Mouse (Mus musculus): ENCODE data around the gene Gm10309. TPM values are rescaled to one million over a fixed set of nuclear protein-coding genes. Genes with fewer than 3 reads are reported as not detected.

Gm10309 gene
- polyA plus RNA-seq, 1 experiment from 2014 or later: 0.24 TPM

GRCm38 (mm10) chr17:86493891-86494420 lies 11.1 kb downstream of the Gm10309 start:
- 78% methylated on average over 8 of the region's 8 CpGs for WGBS (ENCODE audit: insufficient replicate concordance)
- H3K4me1 ChIP-seq (ENCODE audit: control insufficient read depth, insufficient read depth, low read length): peaks cover 5% of the 10 kb centered on the region; the same call in 1 of the 2 replicates
- H3K9ac ChIP-seq (ENCODE audit: low read depth, low read length): no peak overlapping the region
- H3K36me3 ChIP-seq (ENCODE audit: control insufficient read depth, insufficient read depth, low read length): no peaks in the 10 kb centered on the region
- no peak overlapping the region for H3K4me3 ChIP-seq (ENCODE audit: low read depth, low read length)
- H3K27ac ChIP-seq (ENCODE audit: low read depth, low read length): no peak overlapping the region
- no peaks in the 10 kb centered on the region for H3K9me3 ChIP-seq (replicated peaks; ENCODE audit: control insufficient read depth, low read length)
- ATAC-seq (replicated peaks; ENCODE audit: insufficient number of reproducible peaks, low FRiP score, low TSS enrichment): no peak
- H3K27me3 ChIP-seq (ENCODE audit: control insufficient read depth, insufficient read depth, low read length): no peaks in the 10 kb centered on the region
- no peak overlapping the region for H3K4me2 ChIP-seq

GRCm38 (mm10) chr17:86492376-86492775 lies 12.7 kb downstream of the Gm10309 start:
- H3K27me3 ChIP-seq (ENCODE audit: control insufficient read depth, insufficient read depth, low read length): no peaks in the 10 kb centered on the region
- no peak for ATAC-seq (replicated peaks; ENCODE audit: insufficient number of reproducible peaks, low FRiP score, low TSS enrichment)
- H3K27ac ChIP-seq (ENCODE audit: low read depth, low read length): no peak overlapping the region
- WGBS (ENCODE audit: insufficient replicate concordance): 39% methylated on average over 7 of the region's 7 CpGs
- no peak overlapping the region for H3K9ac ChIP-seq (ENCODE audit: low read depth, low read length)
- H3K4me1 ChIP-seq (ENCODE audit: control insufficient read depth, insufficient read depth, low read length): peaks cover 5% of the 10 kb centered on the region; the same call in 1 of the 2 replicates
- no peak overlapping the region for H3K4me2 ChIP-seq
- H3K9me3 ChIP-seq (replicated peaks; ENCODE audit: control insufficient read depth, low read length): no peaks in the 10 kb centered on the region
- no peak overlapping the region for H3K4me3 ChIP-seq (ENCODE audit: low read depth, low read length)
- no peaks in the 10 kb centered on the region; the same call in 1 of the 2 replicates for H3K36me3 ChIP-seq (ENCODE audit: control insufficient read depth, insufficient read depth, low read length)

- Histone ChIP-seq H3K4me2 (no peak overlapping the region), H3K9me3 (replicated peaks; ENCODE audit: control insufficient read depth, low read length) (no peaks in the 10 kb centered on the region), H3K9ac (ENCODE audit: low read depth, low read length) (no peak overlapping the region), H3K27ac (ENCODE audit: low read depth, low read length) (no peak overlapping the region), H3K27me3 (ENCODE audit: control insufficient read depth, insufficient read depth, low read length) (no peaks in the 10 kb centered on the region), H3K4me1 (ENCODE audit: control insufficient read depth, insufficient read depth, low read length) (peaks cover 5% of the 10 kb centered on the region; the same call in 1 of the 2 replicates), H3K4me3 (ENCODE audit: low read depth, low read length) (no peak overlapping the region), H3K36me3 (ENCODE audit: control insufficient read depth, insufficient read depth, low read length) (no peaks in the 10 kb centered on the region; the same call in 1 of the 2 replicates)
- WGBS (ENCODE audit: insufficient replicate concordance): 76% methylated on average over 10 of the region's 10 CpGs
- ATAC-seq (replicated peaks; ENCODE audit: insufficient number of reproducible peaks, low FRiP score, low TSS enrichment): no peak
Observed at GRCm38 (mm10) chr17:86489827-86490226, 15.2 kb downstream of the Gm10309 start.

- 49% methylated on average over 3 of the region's 3 CpGs for WGBS (ENCODE audit: insufficient replicate concordance)
- H3K36me3 ChIP-seq (ENCODE audit: control insufficient read depth, insufficient read depth, low read length): no peaks in the 10 kb centered on the region; the same call in 1 of the 2 replicates
Observed at GRCm38 (mm10) chr17:86487450-86487849, 17.6 kb downstream of the Gm10309 start.

GRCm38 (mm10) chr17:86486657-86487056 lies 18.4 kb downstream of the Gm10309 start:
- no peak for ATAC-seq (replicated peaks; ENCODE audit: insufficient number of reproducible peaks, low FRiP score, low TSS enrichment)
- no peaks in the 10 kb centered on the region; the same call in 1 of the 2 replicates for H3K36me3 ChIP-seq (ENCODE audit: control insufficient read depth, insufficient read depth, low read length)
- no peak overlapping the region for H3K27ac ChIP-seq (ENCODE audit: low read depth, low read length)
- H3K4me2 ChIP-seq: no peak overlapping the region
- 69% methylated on average over 5 of the region's 5 CpGs for WGBS (ENCODE audit: insufficient replicate concordance)
- no peak overlapping the region for H3K9ac ChIP-seq (ENCODE audit: low read depth, low read length)
- 0 out of 2 replicates have a peak, but pooled peaks cover 3% of the 10 kb centered on the region for H3K4me1 ChIP-seq (ENCODE audit: control insufficient read depth, insufficient read depth, low read length)
- H3K4me3 ChIP-seq (ENCODE audit: low read depth, low read length): no peak overlapping the region
- H3K27me3 ChIP-seq (ENCODE audit: control insufficient read depth, insufficient read depth, low read length): no peaks in the 10 kb centered on the region
- no peaks in the 10 kb centered on the region for H3K9me3 ChIP-seq (replicated peaks; ENCODE audit: control insufficient read depth, low read length)

More at GRCm38 (mm10) chr17:86487450-86487849, 17.6 kb downstream of the Gm10309 start:
- Histone ChIP-seq H3K9me3 (replicated peaks; ENCODE audit: control insufficient read depth, low read length) (no peaks in the 10 kb centered on the region), H3K4me2 (no peak overlapping the region), H3K4me1 (ENCODE audit: control insufficient read depth, insufficient read depth, low read length) (peaks cover 8% of the 10 kb centered on the region; the same call in 1 of the 2 replicates), H3K27me3 (ENCODE audit: control insufficient read depth, insufficient read depth, low read length) (no peaks in the 10 kb centered on the region), H3K27ac (ENCODE audit: low read depth, low read length) (no peak overlapping the region), H3K4me3 (ENCODE audit: low read depth, low read length) (no peak overlapping the region), H3K9ac (ENCODE audit: low read depth, low read length) (no peak overlapping the region)
- no peak for ATAC-seq (replicated peaks; ENCODE audit: insufficient number of reproducible peaks, low FRiP score, low TSS enrichment)

GRCm38 (mm10) chr17:86484087-86484737 lies 20.8 kb downstream of the Gm10309 start:
- Histone ChIP-seq H3K9me3 (replicated peaks; ENCODE audit: control insufficient read depth, low read length) (no peaks in the 10 kb centered on the region), H3K4me2 (no peak overlapping the region), H3K27me3 (ENCODE audit: control insufficient read depth, insufficient read depth, low read length) (no peaks in the 10 kb centered on the region), H3K4me3 (ENCODE audit: low read depth, low read length) (no peak overlapping the region), H3K4me1 (ENCODE audit: control insufficient read depth, insufficient read depth, low read length) (0 out of 2 replicates have a peak, but pooled peaks cover 3% of the 10 kb centered on the region), H3K9ac (ENCODE audit: low read depth, low read length) (no peak overlapping the region), H3K36me3 (ENCODE audit: control insufficient read depth, insufficient read depth, low read length) (no peaks in the 10 kb centered on the region; the same call in 1 of the 2 replicates), H3K27ac (ENCODE audit: low read depth, low read length) (no peak overlapping the region)
- 8% methylated on average over 3 of the region's 3 CpGs for WGBS (ENCODE audit: insufficient replicate concordance)
- ATAC-seq (replicated peaks; ENCODE audit: insufficient number of reproducible peaks, low FRiP score, low TSS enrichment): no peak

- no peak overlapping the region for H3K4me2 ChIP-seq
- no peaks in the 10 kb centered on the region; the same call in 1 of the 2 replicates for H3K36me3 ChIP-seq (ENCODE audit: control insufficient read depth, insufficient read depth, low read length)
- no peaks in the 10 kb centered on the region for H3K27me3 ChIP-seq (ENCODE audit: control insufficient read depth, insufficient read depth, low read length)
- WGBS (ENCODE audit: insufficient replicate concordance): 83% methylated on average over 10 of the region's 10 CpGs
- H3K4me3 ChIP-seq (ENCODE audit: low read depth, low read length): no peak overlapping the region
- no peak overlapping the region for H3K9ac ChIP-seq (ENCODE audit: low read depth, low read length)
- H3K4me1 ChIP-seq (ENCODE audit: control insufficient read depth, insufficient read depth, low read length): 0 out of 2 replicates have a peak, but pooled peaks cover 3% of the 10 kb centered on the region
- H3K27ac ChIP-seq (ENCODE audit: low read depth, low read length): no peak overlapping the region
- no peak for ATAC-seq (replicated peaks; ENCODE audit: insufficient number of reproducible peaks, low FRiP score, low TSS enrichment)
- H3K9me3 ChIP-seq (replicated peaks; ENCODE audit: control insufficient read depth, low read length): no peaks in the 10 kb centered on the region
Observed at GRCm38 (mm10) chr17:86482675-86483074, 22.4 kb downstream of the Gm10309 start.

GRCm38 (mm10) chr17:86479406-86479805 lies 25.6 kb downstream of the Gm10309 start:
- WGBS (ENCODE audit: insufficient replicate concordance): 77% methylated on average over 10 of the region's 10 CpGs
- Histone ChIP-seq H3K9me3 (replicated peaks; ENCODE audit: control insufficient read depth, low read length) (no peaks in the 10 kb centered on the region), H3K27ac (ENCODE audit: low read depth, low read length) (no peak overlapping the region), H3K36me3 (ENCODE audit: control insufficient read depth, insufficient read depth, low read length) (no peaks in the 10 kb centered on the region; the same call in 1 of the 2 replicates), H3K4me2 (no peak overlapping the region), H3K4me3 (ENCODE audit: low read depth, low read length) (no peak overlapping the region), H3K4me1 (ENCODE audit: control insufficient read depth, insufficient read depth, low read length) (0 out of 2 replicates have a peak, but pooled peaks cover under 1% of the 10 kb centered on the region), H3K9ac (ENCODE audit: low read depth, low read length) (no peak overlapping the region), H3K27me3 (ENCODE audit: control insufficient read depth, insufficient read depth, low read length) (no peaks in the 10 kb centered on the region)
- ATAC-seq (replicated peaks; ENCODE audit: insufficient number of reproducible peaks, low FRiP score, low TSS enrichment): no peak
